Mouse (Mus musculus) lung, adult 2 months (tissue): ENCODE results near the gene Pigk. TPM values are rescaled to one million over a fixed set of nuclear protein-coding genes. Genes with fewer than 3 reads are reported as not detected.

Experiments used
- DNase-seq: peaks from one replicate; pipeline ENCODE4 v3.0.0; 2022
- H3K4me1 ChIP-seq: fragments of 200-500 bp; 2 replicates; pipeline ENCODE4 v1.6.1; 2011; ENCODE audit warnings: low read length; ENCODE audit not compliant: control insufficient read depth, insufficient read depth
- H3K4me3 ChIP-seq: fragments of 200-500 bp; replicated peaks from 2 replicates; pipeline ENCODE3; 2011; ENCODE audit warnings: low read depth, mild to moderate bottlenecking, control low read depth, low read length; ENCODE audit errors: extremely low read depth
- CTCF ChIP-seq: fragments of 200-500 bp; IDR thresholded peaks from 2 replicates; pipeline ENCODE4 v1.5.1; 2011; ENCODE audit warnings: mild to moderate bottlenecking, low read length, control low read depth; ENCODE audit not compliant: insufficient read depth
- POLR2A ChIP-seq: fragments of 200-500 bp; IDR thresholded peaks from 2 replicates; pipeline ENCODE4 v1.6.1; 2011; ENCODE audit warnings: low read depth, mild to moderate bottlenecking, control low read depth, low read length, borderline replicate concordance; ENCODE audit errors: extremely low read depth
- WGBS: fragments of 180-500 bp; shearing (Covaris S2); methylation state at CpG from one replicate; pipeline ENCODE4 v1.1.7; 2018; 5-methylcytosine and 5-hydroxymethylcytosine counted together
- polyA plus RNA-seq: library from polyadenylated mRNA; depleted of rRNA; stranded (reverse); fragments of >200 nt; gene quantifications from 2 replicates; pipeline ENCODE4 v1.2.3, GENCODE M21; 2012

The Pigk gene
- polyA plus RNA-seq, 1 experiment: 12.2 TPM

- DNase-seq: no peak
- Histone ChIP-seq H3K4me1 (no peaks in the 10 kb centered on the region; the same call in 1 of the 2 replicates), H3K4me3 (no peak overlapping the region)
- no peak for TF ChIP-seq CTCF
- TF ChIP-seq POLR2A: no peak
- WGBS: 48% methylated on average over 11 of the region's 11 CpGs
These were observed 238.0 kb downstream of the Pigk start for GRCm38 (mm10) chr3:152951634-152952545.

- DNase-seq: no peak
- H3K4me3 ChIP-seq: no peak overlapping the region
- WGBS: 54% methylated on average over 5 of the region's 5 CpGs
- TF ChIP-seq CTCF (no peak), POLR2A (no peak)
- H3K4me1 ChIP-seq: no peaks in the 10 kb centered on the region; the same call in 1 of the 2 replicates
These were observed 242.1 kb downstream of the Pigk start for GRCm38 (mm10) chr3:152956038-152956437.

GRCm38 (mm10) chr3:152956771-152957170 is 242.9 kb downstream of the Pigk start:
- WGBS: 77% methylated on average over 4 of the region's 4 CpGs
- no peak overlapping the region for H3K4me3 ChIP-seq
- DNase-seq: no peak
- H3K4me1 ChIP-seq: no peaks in the 10 kb centered on the region; the same call in 1 of the 2 replicates
- no peak for TF ChIP-seq CTCF
- no peak for TF ChIP-seq POLR2A

GRCm38 (mm10) chr3:152958358-152959150 is 244.7 kb downstream of the Pigk start:
- 67% methylated on average over 11 of the region's 11 CpGs for WGBS
- TF ChIP-seq POLR2A (no peak), CTCF (peak; percentile 58)
- DNase-seq: peak; percentile 24
- no peak overlapping the region for H3K4me3 ChIP-seq
- no peaks in the 10 kb centered on the region for H3K4me1 ChIP-seq

GRCm38 (mm10) chr3:152961855-152962376 is 248.0 kb downstream of the Pigk start:
- 63% methylated on average over 10 of the region's 10 CpGs for WGBS

GRCm38 (mm10) chr3:152969774-152970347 is 256.0 kb downstream of the Pigk start:
- no peak for DNase-seq
- 47% methylated on average over 16 of the region's 16 CpGs for WGBS
- H3K4me3 ChIP-seq: no peak overlapping the region

More at GRCm38 (mm10) chr3:152961855-152962376, 248.0 kb downstream of the Pigk start:
- TF ChIP-seq CTCF (no peak), POLR2A (no peak)
- no peak for DNase-seq
- no peak overlapping the region for H3K4me3 ChIP-seq
- H3K4me1 ChIP-seq: no peaks in the 10 kb centered on the region

GRCm38 (mm10) chr3:152971373-152971772 is 257.5 kb downstream of the Pigk start:
- WGBS: 84% methylated on average over 4 of the region's 4 CpGs
- no peak for TF ChIP-seq POLR2A
- no peak for DNase-seq
- Histone ChIP-seq H3K4me1 (no peaks in the 10 kb centered on the region), H3K4me3 (no peak overlapping the region)

More at GRCm38 (mm10) chr3:152969774-152970347, 256.0 kb downstream of the Pigk start:
- no peaks in the 10 kb centered on the region for H3K4me1 ChIP-seq
- TF ChIP-seq POLR2A (no peak), CTCF (no peak)

GRCm38 (mm10) chr3:152979481-152980092 is 265.7 kb downstream of the Pigk start:
- H3K4me1 ChIP-seq: no peaks in the 10 kb centered on the region
- WGBS: 34% methylated on average over 11 of the region's 11 CpGs
- DNase-seq: no peak

More at GRCm38 (mm10) chr3:152979481-152980092, 265.7 kb downstream of the Pigk start:
- TF ChIP-seq POLR2A: no peak
- TF ChIP-seq CTCF: no peak
- H3K4me3 ChIP-seq: no peak overlapping the region
